Mouse (Mus musculus): ENCODE measurements around the gene Hax1.

Hax1 gene

GRCm38 (mm10) chr3:89962059-89962750, 36.4 kb downstream of the Hax1 start:
- peak in 1 of 2 experiments; percentile 51 for DNase-seq (ENCODE audit: inconsistent age in 2 of 2, low spot score in 1 of 2)

DNA sequence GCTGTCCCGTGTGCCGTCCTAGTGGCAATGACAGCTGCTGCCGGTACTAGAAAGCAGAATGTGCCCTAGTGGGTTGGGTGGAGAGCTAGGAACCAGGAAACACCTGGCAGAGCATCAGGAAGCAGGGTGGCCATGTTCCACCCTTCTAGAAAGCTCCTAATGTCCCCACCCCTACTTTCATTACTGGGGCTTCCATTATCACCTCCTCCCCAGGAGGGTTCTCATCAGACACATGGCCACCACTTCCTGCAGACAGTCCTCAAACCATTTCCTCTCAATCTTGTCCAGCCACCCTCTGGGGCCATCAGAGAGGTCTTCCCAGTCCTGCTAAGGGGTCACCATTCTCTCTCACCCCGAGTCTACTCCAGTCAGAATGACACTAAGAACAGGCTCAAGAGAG, 37.1 kb downstream of the Hax1 start:
- peak in 1 of 2 experiments; percentile 58 for DNase-seq (ENCODE audit: inconsistent age in 2 of 2, low spot score in 1 of 2)

DNA sequence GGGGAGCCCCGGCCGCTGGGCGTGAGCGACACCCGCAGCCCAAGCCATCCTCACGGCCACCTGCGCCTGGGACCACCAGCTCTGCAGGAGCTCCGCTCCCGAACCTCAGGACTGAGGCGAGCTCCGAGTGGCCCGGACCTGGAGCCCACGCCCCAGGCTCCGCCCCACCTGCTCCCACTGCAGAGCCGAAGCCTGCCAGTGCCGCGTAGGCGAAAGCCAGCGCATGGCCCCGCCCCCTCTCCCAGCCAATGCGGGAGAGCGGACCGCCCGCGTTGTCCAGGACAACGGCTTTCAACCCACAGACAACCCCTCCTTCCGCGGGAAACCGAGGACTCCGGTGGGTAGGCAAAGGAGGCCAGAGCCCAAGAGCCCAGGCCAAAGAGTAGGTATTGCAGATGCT, 38.1 kb downstream of the Hax1 start:
- peak; percentile 96 to 97 for DNase-seq (ENCODE audit: inconsistent age in 2 of 2, low spot score in 1 of 2)

DNA sequence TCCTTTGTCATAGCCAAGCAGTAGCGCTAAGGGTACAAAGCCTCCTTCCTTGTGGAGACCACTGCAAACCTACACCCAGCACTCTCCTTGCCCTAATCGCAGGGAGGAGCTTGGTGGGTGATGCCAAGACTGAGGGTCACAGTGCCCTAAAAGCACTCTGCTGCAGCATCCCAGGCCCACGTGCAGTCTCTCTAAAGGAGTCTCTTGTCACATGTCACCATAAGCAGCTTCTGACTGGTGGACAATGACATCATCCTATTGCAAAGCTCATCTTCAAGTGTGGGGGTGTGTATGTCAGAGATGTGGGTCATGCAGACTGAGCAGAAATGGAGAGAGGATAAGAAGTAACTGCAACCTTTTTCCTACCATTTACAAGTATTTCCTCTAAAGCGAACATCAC, 39.1 kb downstream of the Hax1 start:
- peak in 1 of 2 experiments; percentile 52 for DNase-seq (ENCODE audit: inconsistent age in 2 of 2, low spot score in 1 of 2)

DNA sequence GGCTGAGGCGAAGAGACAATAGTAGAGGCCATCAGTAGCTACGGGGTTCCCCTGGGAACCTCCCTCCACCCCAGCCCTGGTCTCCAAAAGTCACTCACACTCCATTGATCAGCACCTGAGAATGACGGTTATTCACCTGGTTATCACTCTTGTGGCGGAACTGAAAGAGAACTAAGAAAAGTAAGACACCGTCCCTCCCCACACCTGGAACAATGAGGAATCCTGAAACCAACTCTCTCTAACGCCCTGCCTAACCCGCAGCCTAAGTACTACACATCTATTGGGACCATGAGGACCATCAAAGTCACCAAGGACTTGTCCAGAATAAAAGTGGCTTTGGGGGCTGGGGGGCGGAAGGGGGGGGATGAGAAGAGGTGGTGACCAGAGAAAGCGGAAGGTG, 40.7 kb downstream of the Hax1 start:
- DNase-seq (ENCODE audit: inconsistent age in 2 of 2, low spot score in 1 of 2), result no peak

DNA sequence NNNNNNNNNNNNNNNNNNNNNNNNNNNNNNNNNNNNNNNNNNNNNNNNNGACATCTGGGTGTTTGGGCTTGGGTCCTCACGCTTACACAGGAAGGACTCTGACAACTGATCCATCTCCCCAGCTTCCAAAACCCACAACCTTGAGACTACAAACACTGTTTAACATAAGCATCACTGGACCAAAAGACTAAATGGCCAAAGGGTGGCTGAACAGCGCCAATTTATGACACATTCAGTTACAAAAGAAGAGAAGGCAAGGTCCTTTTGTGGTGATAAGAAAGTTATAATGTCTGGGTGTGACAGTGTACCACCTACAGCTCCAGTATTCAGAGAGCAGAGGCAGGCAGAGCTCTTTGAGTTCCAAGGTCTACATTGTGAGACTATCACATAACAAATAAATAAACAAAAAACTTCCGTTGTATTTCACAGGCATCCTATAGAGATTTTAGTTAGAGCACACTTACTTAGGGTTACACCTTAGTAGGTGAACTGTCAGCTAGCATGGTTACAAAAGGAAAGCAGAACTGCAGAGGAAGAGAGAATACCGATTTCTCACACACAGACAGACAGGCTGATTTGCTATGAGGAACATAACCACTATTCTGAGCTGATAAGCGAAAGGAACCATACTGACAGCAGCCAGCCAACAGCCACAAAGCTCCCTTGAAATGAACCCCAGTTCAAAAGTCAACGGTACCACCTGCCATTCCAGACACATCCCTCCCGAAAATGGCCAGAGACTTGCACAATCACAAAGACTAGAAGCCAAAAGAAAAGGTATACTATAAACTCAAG, 42.2 kb downstream of the Hax1 start:
- no peak for DNase-seq (ENCODE audit: inconsistent age in 2 of 2, low spot score in 1 of 2)

GRCm38 (mm10) chr3:89953420-89953819, 45.2 kb downstream of the Hax1 start:
- peak; percentile 75 to 90 for DNase-seq (ENCODE audit: inconsistent age in 2 of 2, low spot score in 1 of 2)

DNA sequence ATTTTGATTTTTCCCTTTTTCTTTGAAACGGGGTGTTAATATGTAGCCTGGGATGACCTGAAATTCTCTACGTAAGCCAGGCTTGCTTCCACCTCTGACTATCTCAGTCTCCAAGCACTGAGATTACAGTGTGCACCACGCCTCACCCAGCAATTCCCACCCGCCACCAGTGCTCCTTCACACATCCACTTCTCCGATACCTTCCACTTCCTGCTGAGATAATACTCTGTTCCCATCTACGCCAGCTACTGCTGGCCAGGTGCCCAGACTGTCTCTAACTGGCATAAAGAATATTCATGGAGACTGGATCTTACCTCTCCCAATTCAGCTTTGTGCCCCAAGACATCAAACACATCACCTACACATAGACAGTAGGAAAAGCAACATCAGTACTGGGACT, 49.9 kb downstream of the Hax1 start:
- no peak for DNase-seq (ENCODE audit: inconsistent age in 2 of 2, low spot score in 1 of 2)

- DNase-seq (ENCODE audit: inconsistent age in 2 of 2, low spot score in 1 of 2), result no peak
Measured at GRCm38 (mm10) chr3:89948021-89948420, 50.6 kb downstream of the Hax1 start.

Data from adrenal gland, adult (tissue).